Mouse (Mus musculus): ENCODE data around the gene Loxl4.

The Loxl4 gene

GRCm38 (mm10) chr19:42608082-42608481 lies 4.5 kb downstream of the Loxl4 start:
- no peak for DNase-seq (ENCODE audit: low spot score)

GRCm38 (mm10) chr19:42602576-42602975 lies 10.0 kb downstream of the Loxl4 start:
- DNase-seq (ENCODE audit: low spot score): no peak

GRCm38 (mm10) chr19:42602041-42602440 lies 10.6 kb downstream of the Loxl4 start:
- DNase-seq (ENCODE audit: low spot score): no peak

GRCm38 (mm10) chr19:42601445-42601844 lies 11.2 kb downstream of the Loxl4 start:
- no peak for DNase-seq (ENCODE audit: low spot score)

GRCm38 (mm10) chr19:42600591-42600990 lies 12.0 kb downstream of the Loxl4 start:
- no peak for DNase-seq (ENCODE audit: low spot score)

GRCm38 (mm10) chr19:42599891-42600290 lies 12.7 kb downstream of the Loxl4 start:
- no peak for DNase-seq (ENCODE audit: low spot score)

- no peak for DNase-seq (ENCODE audit: low spot score)
These were observed 14.7 kb downstream of the Loxl4 start for GRCm38 (mm10) chr19:42597896-42598295.

GRCm38 (mm10) chr19:42597286-42597685 lies 15.3 kb downstream of the Loxl4 start:
- no peak for DNase-seq (ENCODE audit: low spot score)

- DNase-seq (ENCODE audit: low spot score): no peak
These were observed 17.5 kb downstream of the Loxl4 start for GRCm38 (mm10) chr19:42595066-42595465.

- DNase-seq (ENCODE audit: low spot score): no peak
These were observed 19.2 kb downstream of the Loxl4 start for GRCm38 (mm10) chr19:42593456-42593855.

GRCm38 (mm10) chr19:42591534-42591933 lies 21.1 kb downstream of the Loxl4 start:
- no peak for DNase-seq (ENCODE audit: low spot score)

- DNase-seq (ENCODE audit: low spot score): no peak
These were observed 23.4 kb downstream of the Loxl4 start for GRCm38 (mm10) chr19:42589246-42589645.

GRCm38 (mm10) chr19:42587704-42588103 lies 24.9 kb downstream of the Loxl4 start:
- no peak for DNase-seq (ENCODE audit: low spot score)

GRCm38 (mm10) chr19:42584188-42584587 lies 28.4 kb downstream of the Loxl4 start:
- peak; percentile 20 for DNase-seq (ENCODE audit: low spot score)

- DNase-seq (ENCODE audit: low spot score): peak; percentile 49
These were observed 28.9 kb downstream of the Loxl4 start for GRCm38 (mm10) chr19:42583677-42584076.

GRCm38 (mm10) chr19:42582811-42583370 lies 29.7 kb downstream of the Loxl4 start:
- peak; percentile 22 for DNase-seq (ENCODE audit: low spot score)

GRCm38 (mm10) chr19:42580701-42581100 lies 31.9 kb downstream of the Loxl4 start:
- no peak for DNase-seq (ENCODE audit: low spot score)

GRCm38 (mm10) chr19:42578631-42579030 lies 34.0 kb downstream of the Loxl4 start:
- no peak for DNase-seq (ENCODE audit: low spot score)

- DNase-seq (ENCODE audit: low spot score): no peak
These were observed 35.8 kb downstream of the Loxl4 start for GRCm38 (mm10) chr19:42576856-42577255.

- no peak for DNase-seq (ENCODE audit: low spot score)
These were observed 37.3 kb downstream of the Loxl4 start for GRCm38 (mm10) chr19:42575317-42575716.

GRCm38 (mm10) chr19:42571291-42571690 lies 41.3 kb downstream of the Loxl4 start:
- DNase-seq (ENCODE audit: low spot score): no peak

GRCm38 (mm10) chr19:42569076-42569475 lies 43.5 kb downstream of the Loxl4 start:
- no peak for DNase-seq (ENCODE audit: low spot score)

GRCm38 (mm10) chr19:42567020-42567419 lies 45.6 kb downstream of the Loxl4 start:
- no peak for DNase-seq (ENCODE audit: low spot score)

- no peak for DNase-seq (ENCODE audit: low spot score)
These were observed 46.2 kb downstream of the Loxl4 start for GRCm38 (mm10) chr19:42566283-42567019.
